Mouse (Mus musculus) layer of hippocampus, adult 2 months (tissue): Measurements from ENCODE around the gene Trub1. TPM values are rescaled to one million over a fixed set of nuclear protein-coding genes. Genes with fewer than 3 reads are reported as not detected.

Experiments
- DNase-seq, 2 experiments: peaks; one replicate each; pipeline ENCODE4 v3.0.0; 2022; ENCODE audit warnings: low spot score in 2 of 2
- H3K27ac ChIP-seq: fragments of 200-600 bp; 2 replicates; pipeline ENCODE4 v1.8.1; 2022
- H3K4me3 ChIP-seq: fragments of 200-600 bp; 2 replicates; pipeline ENCODE4 v1.8.1; 2022; ENCODE audit warnings: mild to moderate bottlenecking
- CTCF ChIP-seq: fragments of 200-600 bp; conservative IDR thresholded peaks from 2 replicates; pipeline ENCODE4 v1.8.1; 2022; ENCODE audit warnings: antibody characterized with exemption, mild to moderate bottlenecking, moderate library complexity
- total RNA-seq, 2 experiments: library from RNA; stranded (reverse); gene quantifications; 2 replicates each; pipeline ENCODE4 v1.2.3; 2021

The Trub1 gene
- total RNA-seq, 2 experiments from 2014 or later = 17.6 to 17.9 TPM

DNA sequence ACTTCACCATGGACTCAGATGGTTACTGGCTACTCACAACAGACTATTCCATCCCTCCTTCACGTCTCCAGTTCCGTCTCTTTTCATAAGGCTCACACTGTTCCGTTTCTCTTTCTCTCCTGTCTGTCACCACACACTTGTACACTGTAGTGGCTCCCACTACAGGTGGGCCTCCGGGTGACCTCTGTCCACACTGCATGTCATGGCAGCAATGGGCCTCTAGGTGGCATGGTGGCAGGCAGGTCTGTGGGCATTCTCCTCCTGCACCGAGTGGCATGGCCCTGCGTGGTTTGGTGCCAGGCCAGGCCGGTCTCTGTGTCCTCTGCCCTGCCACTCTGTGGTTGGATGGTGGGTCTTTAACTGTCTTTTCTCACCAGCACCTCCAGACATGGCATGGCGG is 30.1 kb downstream of the Trub1 start:
- TF ChIP-seq CTCF = peak; percentile 81
- H3K27ac ChIP-seq = no peak overlapping the region
- DNase-seq = peak in 1 of 2 experiments; percentile 29
- H3K4me3 ChIP-seq = no peak overlapping the region

DNA sequence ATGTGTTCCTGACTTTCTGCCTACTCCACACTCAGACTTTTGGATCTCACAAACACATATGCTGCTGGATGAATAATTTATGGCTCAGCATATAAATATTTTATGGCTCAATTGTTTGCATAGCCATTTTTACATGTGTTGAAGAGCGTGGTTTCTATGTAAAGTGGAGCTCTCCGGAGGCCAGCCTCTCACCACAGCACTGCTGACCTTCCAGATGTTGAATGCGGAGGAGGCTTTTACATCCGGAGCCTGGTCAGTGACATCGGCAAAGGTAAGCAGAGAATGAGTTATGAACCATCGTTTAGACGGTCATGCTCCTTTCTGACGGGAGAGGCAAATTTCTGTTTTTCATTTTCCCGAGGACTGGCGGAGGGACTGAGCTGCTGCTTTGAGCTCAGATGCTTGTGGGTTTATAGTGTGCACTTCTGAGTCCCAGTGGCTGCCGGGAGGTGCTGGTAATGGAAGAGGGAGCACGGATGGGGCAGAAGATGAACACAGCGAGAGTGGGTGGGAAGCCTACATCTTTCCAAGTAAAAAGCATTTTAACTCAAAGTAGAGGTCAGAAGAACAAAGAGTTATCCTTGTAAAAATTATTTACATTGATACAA is 34.4 kb downstream of the Trub1 start:
- Histone ChIP-seq H3K4me3 (no peak overlapping the region), H3K27ac (no peak overlapping the region)
- DNase-seq = no peak
- TF ChIP-seq CTCF = no peak

DNA sequence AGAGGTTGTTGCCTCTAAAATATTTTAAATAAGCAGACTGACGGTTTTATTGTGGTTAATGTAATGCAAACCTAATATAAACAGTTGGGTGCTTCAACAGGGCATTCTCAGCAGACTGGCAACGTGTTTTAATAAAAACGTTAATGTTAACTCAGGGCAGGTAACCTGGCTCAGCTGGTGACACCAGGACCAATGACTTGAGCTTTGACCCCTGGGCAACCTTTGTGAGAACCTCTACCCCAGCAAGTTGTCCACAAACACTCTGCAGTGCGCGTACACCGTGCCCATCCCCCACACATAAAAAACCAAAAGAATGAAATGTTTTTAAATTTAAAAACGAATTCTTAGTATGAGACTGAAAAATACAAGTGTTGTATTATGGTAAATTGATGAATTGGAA is 36.8 kb downstream of the Trub1 start:
- DNase-seq = no peak
- H3K27ac ChIP-seq = no peak overlapping the region
- no peak overlapping the region for H3K4me3 ChIP-seq
- TF ChIP-seq CTCF = no peak

DNA sequence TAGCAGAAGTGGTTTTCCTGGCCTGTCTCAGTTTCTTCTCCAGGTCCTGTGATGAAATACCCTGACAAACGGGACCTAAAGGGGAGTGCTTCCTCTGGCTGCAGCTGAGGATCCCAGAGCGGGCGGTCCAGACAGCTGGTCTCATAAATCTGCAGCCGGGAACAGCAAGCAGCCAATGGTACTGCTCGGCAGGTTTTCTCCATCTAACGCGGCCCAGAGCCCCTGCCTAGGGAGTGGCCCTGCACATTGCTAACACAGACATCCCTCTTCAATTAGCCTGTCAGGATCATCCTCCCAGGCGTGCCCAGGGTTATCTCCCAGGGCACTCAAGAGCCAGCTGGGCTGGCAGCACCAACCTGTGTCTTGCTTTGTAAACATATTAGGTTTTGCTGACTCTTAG is 38.3 kb downstream of the Trub1 start:
- H3K27ac ChIP-seq = no peak overlapping the region
- TF ChIP-seq CTCF = no peak

DNA sequence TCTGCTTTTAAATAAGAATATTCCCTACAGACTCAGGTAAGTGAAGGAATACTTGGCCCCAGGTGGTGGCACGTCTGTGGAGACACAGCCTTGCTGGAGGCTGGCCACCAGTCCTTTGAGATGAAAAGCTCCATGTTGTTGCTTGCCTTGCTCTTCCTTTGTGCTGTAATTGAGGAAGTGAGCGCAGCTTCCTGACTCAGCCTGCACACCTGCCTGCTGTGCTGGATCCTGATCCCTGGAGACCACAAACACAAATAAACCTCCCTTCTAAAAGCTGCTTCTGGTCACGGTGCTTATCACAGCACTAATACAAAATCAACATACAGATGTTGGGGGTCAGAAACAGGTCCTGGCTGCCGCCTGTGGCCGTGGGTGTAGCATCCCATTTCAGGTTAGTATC is 41.3 kb downstream of the Trub1 start:
- no peak overlapping the region for H3K4me3 ChIP-seq
- no peak for DNase-seq
- TF ChIP-seq CTCF = no peak
- H3K27ac ChIP-seq = no peak overlapping the region

More for the DNA sequence above, 38.3 kb downstream of the Trub1 start:
- no peak for DNase-seq
- no peak overlapping the region for H3K4me3 ChIP-seq

DNA sequence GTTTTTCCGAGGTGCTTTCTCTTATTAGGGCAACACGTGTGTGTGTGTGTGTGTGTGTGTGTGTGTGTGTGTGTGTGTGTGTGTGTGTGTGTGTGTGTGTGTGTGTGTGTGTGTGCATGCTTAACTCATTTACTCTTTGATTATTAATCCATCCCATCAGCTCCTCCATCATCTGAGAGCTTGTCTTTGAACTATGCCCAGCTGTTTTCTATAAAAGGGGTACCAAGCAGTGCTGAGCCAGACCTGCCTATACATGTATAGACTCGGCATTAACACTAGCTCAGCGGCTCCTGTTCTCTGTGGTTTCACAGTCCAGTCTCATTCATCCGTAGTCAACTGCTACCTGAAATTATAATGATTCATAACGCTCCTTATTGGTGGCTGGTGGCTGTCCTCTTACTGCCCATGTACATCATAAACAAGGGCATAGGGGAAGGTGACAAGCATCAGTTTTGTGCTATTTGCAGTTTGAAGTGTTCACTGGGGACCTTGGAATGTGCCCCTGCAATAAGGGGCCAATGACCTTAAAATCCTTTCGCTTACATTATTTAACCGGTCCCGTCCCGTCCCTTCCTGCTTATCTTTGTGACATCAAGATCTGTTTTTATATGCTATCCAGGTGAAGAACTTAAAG is 45.5 kb downstream of the Trub1 start:
- Histone ChIP-seq H3K4me3 (no peak overlapping the region), H3K27ac (no peak overlapping the region)
- no peak for DNase-seq
- no peak for TF ChIP-seq CTCF

DNA sequence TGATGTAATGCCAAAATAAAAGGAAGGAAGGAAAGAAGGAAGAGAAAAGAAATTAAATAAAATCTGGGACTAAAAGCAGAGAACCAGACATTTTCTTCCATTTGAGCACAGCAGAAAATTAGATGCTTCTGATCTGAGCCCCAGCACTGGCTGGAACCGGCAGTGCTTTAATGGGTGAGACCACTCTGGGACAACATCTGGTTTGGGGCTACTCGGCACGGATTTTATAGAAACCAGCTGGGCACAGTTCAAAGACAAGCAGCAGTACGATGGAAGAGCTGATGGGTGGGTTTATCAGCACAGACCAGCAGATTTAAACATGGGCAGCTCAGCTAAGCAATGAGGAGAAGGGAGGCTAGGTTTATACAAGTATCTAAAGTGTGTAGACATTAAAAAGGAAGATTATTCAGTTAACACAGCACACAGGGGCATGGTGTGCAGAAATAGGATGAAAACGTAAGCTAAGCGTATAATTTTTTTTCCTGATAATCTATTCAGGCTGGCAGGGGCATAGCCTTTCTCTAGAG is 46.2 kb downstream of the Trub1 start:
- no peak for TF ChIP-seq CTCF
- no peak overlapping the region for H3K4me3 ChIP-seq
- DNase-seq = no peak
- no peak overlapping the region for H3K27ac ChIP-seq

DNA sequence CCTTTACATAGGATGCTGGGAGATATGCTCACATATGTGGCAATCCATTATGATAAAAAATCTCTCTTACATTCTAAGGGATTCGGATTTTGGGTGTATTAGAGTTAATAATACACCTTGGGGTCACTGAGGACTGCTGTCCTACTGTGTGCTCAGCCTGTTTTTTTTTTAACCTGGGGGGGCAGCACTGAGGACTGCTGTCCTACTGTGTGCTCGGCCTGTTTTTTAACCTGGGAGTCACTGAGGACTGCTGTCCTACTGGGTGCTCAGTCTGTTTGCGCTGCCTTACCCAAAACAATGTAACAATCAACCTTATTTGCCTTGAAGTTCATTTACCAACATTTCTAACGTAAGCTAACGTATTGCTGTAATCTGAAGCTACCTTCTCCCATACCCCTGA is 47.5 kb downstream of the Trub1 start:
- H3K27ac ChIP-seq = no peak overlapping the region
- DNase-seq = no peak
- no peak for TF ChIP-seq CTCF
- H3K4me3 ChIP-seq = no peak overlapping the region

DNA sequence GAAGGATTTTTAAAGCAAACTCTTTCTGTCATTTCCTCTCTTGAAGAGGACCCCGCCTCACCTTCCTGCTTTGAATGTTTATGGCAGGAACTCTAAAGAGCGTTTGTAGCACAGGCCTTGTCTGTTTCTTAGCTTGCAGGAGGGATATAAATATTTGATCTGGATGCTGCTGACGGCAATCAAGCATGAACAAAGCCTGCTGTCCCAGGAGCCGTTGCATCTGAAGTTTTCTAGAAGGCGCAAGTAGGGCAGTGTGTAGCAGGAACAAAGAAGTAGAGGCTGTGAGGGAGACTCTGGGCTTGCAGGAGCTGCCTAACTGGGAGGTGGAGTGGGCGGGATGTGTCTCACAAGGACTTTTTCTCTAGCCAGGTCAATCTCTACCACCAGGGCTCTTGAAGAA is 50.4 kb downstream of the Trub1 start:
- no peak for TF ChIP-seq CTCF
- Histone ChIP-seq H3K4me3 (no peak overlapping the region), H3K27ac (no peak overlapping the region)
- no peak for DNase-seq

DNA sequence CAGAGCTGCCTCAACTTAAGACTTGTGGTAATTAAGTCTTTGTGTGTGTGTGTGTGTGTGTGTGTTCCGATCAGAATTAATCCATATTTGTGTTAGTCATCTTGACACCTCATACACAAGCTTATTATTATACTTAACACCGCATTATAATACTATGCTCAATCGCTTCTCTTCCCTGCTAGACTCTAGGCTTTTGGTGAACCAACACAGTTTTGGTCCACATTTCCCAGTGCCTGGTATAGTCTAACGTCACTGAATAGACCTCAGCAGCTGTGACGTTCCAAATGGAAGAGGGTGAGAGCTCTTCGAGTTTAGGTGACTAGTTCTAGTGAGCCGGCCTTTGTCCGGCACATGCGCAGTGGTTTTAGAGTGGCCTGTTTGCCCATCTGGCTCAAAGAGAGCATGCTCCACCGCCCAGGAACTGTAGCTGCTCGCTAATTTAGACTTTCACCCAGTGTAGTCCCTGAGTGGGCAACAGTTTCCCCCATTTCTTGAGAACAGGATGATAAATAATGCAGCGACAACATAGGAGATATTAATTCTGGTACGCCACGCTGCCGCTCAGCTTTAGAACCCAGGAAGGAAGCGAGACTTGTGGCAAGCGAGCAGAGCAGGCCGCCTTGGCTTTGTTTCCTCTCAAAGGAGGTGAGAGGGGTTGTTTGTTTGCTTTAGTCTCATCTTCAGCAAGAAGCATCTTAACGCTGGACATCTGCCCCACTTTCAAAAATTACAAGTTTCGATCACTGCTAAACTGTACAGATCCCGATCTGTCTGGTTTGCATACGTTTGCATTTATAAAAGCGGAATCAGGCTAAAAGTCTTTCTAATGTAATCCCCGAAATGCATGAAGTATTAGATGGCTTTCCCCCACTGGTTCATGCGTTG is 52.6 kb downstream of the Trub1 start:
- no peak for DNase-seq
- no peak for TF ChIP-seq CTCF
- Histone ChIP-seq H3K27ac (no peak overlapping the region), H3K4me3 (no peak overlapping the region)

DNA sequence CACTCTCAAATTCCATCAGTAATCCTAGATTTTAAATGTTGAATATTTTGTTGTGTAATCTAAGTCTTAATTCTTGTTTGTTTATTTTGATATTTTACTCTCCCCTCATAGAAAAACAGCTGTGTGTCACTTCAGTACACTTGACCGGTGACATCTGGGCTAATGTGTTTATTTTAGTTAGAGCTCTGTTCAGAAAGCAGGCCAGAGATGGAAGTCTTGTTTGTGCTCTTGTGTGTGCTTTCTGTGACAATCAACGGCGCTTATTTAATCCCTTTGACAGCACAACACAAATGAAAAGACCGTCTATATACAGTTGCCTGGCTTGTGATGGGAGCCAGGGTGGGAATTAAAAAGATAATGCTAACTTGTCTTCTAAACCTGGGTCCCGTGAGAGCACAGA is 53.9 kb downstream of the Trub1 start:
- Histone ChIP-seq H3K27ac (0 out of 2 replicates have a peak overlapping the region, but pooled peaks have one; percentile 15), H3K4me3 (no peak overlapping the region)
- no peak for TF ChIP-seq CTCF
- DNase-seq = no peak

DNA sequence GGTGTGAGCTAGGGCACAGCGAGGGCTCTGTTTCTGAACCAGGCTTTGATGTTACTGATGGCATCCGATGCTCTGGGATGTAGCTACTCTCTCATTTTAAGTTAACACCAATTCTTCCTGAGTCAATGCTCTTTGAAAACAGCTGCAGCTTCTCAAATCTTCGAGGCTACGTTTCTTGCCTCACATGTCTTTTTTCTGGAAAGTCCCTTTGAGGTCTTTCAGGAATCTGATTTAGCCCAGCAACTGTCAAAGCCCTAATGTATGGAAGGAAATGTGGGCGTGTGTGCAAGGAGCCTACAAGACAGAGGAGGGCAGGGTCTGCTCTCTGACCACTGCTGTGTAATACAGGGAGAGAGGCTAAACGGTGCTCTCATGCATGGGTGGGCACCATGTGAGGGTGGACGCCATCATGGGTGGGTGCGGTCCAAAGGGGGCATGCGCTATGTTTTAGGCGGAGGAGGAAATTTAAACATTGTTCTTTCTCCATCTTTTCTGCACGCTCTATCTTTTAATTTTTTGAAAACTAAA is 55.6 kb downstream of the Trub1 start:
- Histone ChIP-seq H3K4me3 (no peak overlapping the region), H3K27ac (no peak overlapping the region)
- TF ChIP-seq CTCF = no peak
- DNase-seq = no peak

DNA sequence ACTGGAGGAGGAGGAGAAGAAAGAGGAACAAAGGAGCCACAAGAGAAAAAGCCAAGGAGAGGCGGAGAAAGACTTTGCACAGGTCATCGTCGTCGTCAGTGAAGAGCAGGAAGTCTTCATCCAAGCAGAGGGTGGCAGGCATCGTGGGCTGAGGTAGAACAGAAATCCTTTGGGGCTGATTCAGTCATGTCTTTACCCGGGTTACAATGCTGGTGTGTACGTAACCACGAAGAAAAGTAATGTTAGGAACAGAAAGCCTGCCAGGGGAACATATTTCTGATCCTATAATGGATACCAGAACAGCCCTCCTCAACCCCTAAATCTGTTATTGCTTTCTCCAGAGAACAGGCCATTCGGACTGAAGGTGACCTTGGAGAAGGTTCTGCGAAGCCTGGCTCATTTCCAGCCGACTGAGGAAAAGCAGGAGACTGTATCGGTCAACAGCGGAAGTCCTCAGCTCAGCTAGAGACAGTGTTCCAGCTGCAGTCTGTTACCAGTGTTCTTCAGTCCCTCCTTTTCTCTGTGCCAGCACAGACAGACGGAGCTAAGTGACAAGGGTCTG is 57.1 kb downstream of the Trub1 start:
- H3K27ac ChIP-seq = no peak overlapping the region
- no peak for DNase-seq
- no peak overlapping the region for H3K4me3 ChIP-seq
- no peak for TF ChIP-seq CTCF
